Mouse (Mus musculus) gastrocnemius, postnatal 10 days (tissue): Measurements from ENCODE around the gene Chrna4. TPM values are rescaled to one million over a fixed set of nuclear protein-coding genes. Genes with fewer than 3 reads are reported as not detected.

Experiments
- total RNA-seq, 2 experiments: library from RNA; stranded (reverse); gene quantifications; 2 replicates each; pipeline ENCODE4 v1.2.3; 2021

Gene Chrna4
- total RNA-seq, 2 experiments from 2014 or later = 2.6 to 2.8 TPM

Other genes with a start within 250 kb of the Chrna4 start
- gene Ythdf1, start 122.6 kb downstream of the Chrna4 start, total RNA-seq = 10 to 100 TPM; 34.3 to 38.9 TPM
- not detected for gene Birc7, start 114.5 kb downstream of the Chrna4 start, total RNA-seq
- 1 to 10 TPM; 1.4 to 2.2 TPM for gene Nkain4, start 88.8 kb downstream of the Chrna4 start, total RNA-seq
- gene Arfgap1, start 76.3 kb downstream of the Chrna4 start, total RNA-seq = 10 to 100 TPM; 37.9 to 54.0 TPM
- gene Col20a1, start 57.0 kb downstream of the Chrna4 start, total RNA-seq = 1 to 10 TPM; 6.1 to 7.6 TPM
- under 1 TPM; 0.23 to 0.47 TPM for gene Kcnq2, start 91.8 kb upstream of the Chrna4 start, total RNA-seq
- gene Eef1a2, start 113.5 kb upstream of the Chrna4 start, total RNA-seq = 1,000 to 10,000 TPM; 1,498 to 1,682 TPM
- 10 to 100 TPM; 55.2 to 60.3 TPM for gene Ppdpf, start 143.7 kb upstream of the Chrna4 start, total RNA-seq
- gene Ptk6, start 159.2 kb upstream of the Chrna4 start, total RNA-seq = not detected
- under 1 TPM; 0.12 to 0.14 TPM for gene Srms, start 169.6 kb upstream of the Chrna4 start, total RNA-seq
- not detected for gene Fndc11, start 176.5 kb upstream of the Chrna4 start, total RNA-seq
- gene Helz2, start 198.5 kb upstream of the Chrna4 start, total RNA-seq = 1 to 10 TPM; 3.2 to 4.0 TPM
- gene Gmeb2, start 244.5 kb upstream of the Chrna4 start, total RNA-seq = 10 to 100 TPM in 1 of 2 experiments, 1 to 10 TPM in 1; 9.1 to 11.0 TPM